Mouse (Mus musculus) liver, embryonic 13.5 days (tissue): Measurements from ENCODE around the gene Cic. TPM values are rescaled to one million over a fixed set of nuclear protein-coding genes. Genes with fewer than 3 reads are reported as not detected.

Experiments
- ATAC-seq: fragments of 200-750 bp; cut with Nextera tagmentation; 2 replicates; pipeline ENCODE4 v1.8.0; 2017; ENCODE audit warnings: low read depth, mild to moderate bottlenecking, moderate number of reproducible peaks, moderate library complexity
- DNase-seq: peaks from one replicate; pipeline ENCODE4 v3.0.0; 2022
- H3K27ac ChIP-seq: fragments of 300-500 bp; sonication (generic); 2 replicates; pipeline ENCODE4 v1.5.1; 2015; ENCODE audit warnings: moderate library complexity, mild to moderate bottlenecking, inconsistent platforms
- H3K27me3 ChIP-seq: fragments of 300-500 bp; sonication (generic); 2 replicates; pipeline ENCODE4 v1.6.1; 2015; ENCODE audit warnings: mild to moderate bottlenecking, inconsistent platforms
- H3K36me3 ChIP-seq: fragments of 300-500 bp; sonication (generic); 2 replicates; pipeline ENCODE4 v1.6.1; 2015; ENCODE audit warnings: mild to moderate bottlenecking, inconsistent platforms
- H3K4me1 ChIP-seq: fragments of 300-500 bp; sonication (generic); replicated peaks from 2 replicates; pipeline ENCODE4 v1.6.1; 2015; ENCODE audit warnings: inconsistent platforms
- H3K4me2 ChIP-seq: fragments of 300-500 bp; sonication (generic); 2 replicates; pipeline ENCODE4 v1.6.1; 2015; ENCODE audit warnings: inconsistent platforms, mild to moderate bottlenecking, moderate library complexity
- H3K4me3 ChIP-seq: fragments of 300-500 bp; sonication (generic); replicated peaks from 2 replicates; pipeline ENCODE4 v1.5.1; 2015; ENCODE audit warnings: mild to moderate bottlenecking, inconsistent platforms
- H3K9ac ChIP-seq: fragments of 300-500 bp; sonication (generic); 2 replicates; pipeline ENCODE4 v1.6.1; 2015; ENCODE audit warnings: mild to moderate bottlenecking, inconsistent platforms
- H3K9me3 ChIP-seq: fragments of 300-500 bp; sonication (generic); replicated peaks from 2 replicates; pipeline ENCODE4 v1.6.1; 2016; ENCODE audit warnings: inconsistent platforms
- WGBS: fragments of 180-500 bp; shearing (Covaris S2); methylation state at CpG from one replicate; pipeline ENCODE4 v1.1.7; 2015; ENCODE audit not compliant: insufficient replicate concordance; 5-methylcytosine and 5-hydroxymethylcytosine counted together
- polyA plus RNA-seq: library from polyadenylated mRNA; unstranded; fragments of >200 nt; fragmentation: Nextera tagmentation; extraction: Ambion mirVana; gene quantifications from 2 replicates; pipeline ENCODE4 v1.2.1, GENCODE M21; 2015

Gene Cic
- polyA plus RNA-seq, 1 experiment from 2014 or later, result 10.4 TPM

GRCm38 (mm10) chr7:25288721-25289120 lies 21.2 kb downstream of the Cic start:
- Histone ChIP-seq H3K36me3 (peaks cover 92% of the 10 kb centered on the region), H3K4me2 (no peak overlapping the region), H3K9ac (no peak overlapping the region), H3K4me1 (peaks cover 21% of the 10 kb centered on the region), H3K27ac (no peak overlapping the region), H3K9me3 (no peaks in the 10 kb centered on the region), H3K4me3 (no peak overlapping the region), H3K27me3 (no peaks in the 10 kb centered on the region)
- DNase-seq (no peak), ATAC-seq (no peak)
- 76% methylated on average over 3 of the region's 3 CpGs for WGBS

GRCm38 (mm10) chr7:25289925-25290324 lies 22.4 kb downstream of the Cic start:
- peaks cover 9% of the 10 kb centered on the region for H3K4me1 ChIP-seq
- ATAC-seq (no peak), DNase-seq (no peak)
- no peak overlapping the region for H3K27ac ChIP-seq
- WGBS, result 96% methylated on average over 3 of the region's 3 CpGs
- no peaks in the 10 kb centered on the region for H3K27me3 ChIP-seq
- no peak overlapping the region for H3K4me2 ChIP-seq
- no peak overlapping the region for H3K4me3 ChIP-seq
- no peak overlapping the region for H3K9ac ChIP-seq
- H3K36me3 ChIP-seq, result peaks cover 99% of the 10 kb centered on the region
- H3K9me3 ChIP-seq, result no peaks in the 10 kb centered on the region

DNA sequence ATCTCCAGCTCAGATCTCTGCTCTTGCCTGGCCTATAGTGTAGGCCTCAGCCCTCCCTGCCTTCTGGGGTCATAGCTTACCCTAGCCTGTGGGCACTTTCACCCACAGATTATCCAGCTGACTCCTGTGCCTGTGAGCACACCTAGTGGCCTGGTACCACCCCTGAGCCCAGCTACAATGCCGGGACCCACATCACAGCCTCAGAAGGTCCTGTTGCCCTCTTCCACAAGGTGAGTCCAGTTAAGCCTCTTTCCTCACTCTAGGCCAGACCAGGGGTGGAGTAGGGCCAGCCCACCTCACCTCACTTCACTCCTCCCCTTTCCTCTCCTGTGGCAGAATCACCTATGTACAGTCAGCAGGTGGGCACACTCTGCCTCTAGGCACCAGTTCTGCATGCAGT lies 23.0 kb downstream of the Cic start:
- Histone ChIP-seq H3K9ac (no peak overlapping the region), H3K9me3 (no peaks in the 10 kb centered on the region), H3K4me1 (peaks cover 5% of the 10 kb centered on the region; the same call in 1 of the 2 replicates), H3K4me2 (no peak overlapping the region), H3K27me3 (no peaks in the 10 kb centered on the region), H3K4me3 (no peak overlapping the region), H3K27ac (no peak overlapping the region), H3K36me3 (peaks cover 96% of the 10 kb centered on the region)
- 80% methylated on average over 1 of the region's 1 CpGs for WGBS
- ATAC-seq (no peak), DNase-seq (no peak)

DNA sequence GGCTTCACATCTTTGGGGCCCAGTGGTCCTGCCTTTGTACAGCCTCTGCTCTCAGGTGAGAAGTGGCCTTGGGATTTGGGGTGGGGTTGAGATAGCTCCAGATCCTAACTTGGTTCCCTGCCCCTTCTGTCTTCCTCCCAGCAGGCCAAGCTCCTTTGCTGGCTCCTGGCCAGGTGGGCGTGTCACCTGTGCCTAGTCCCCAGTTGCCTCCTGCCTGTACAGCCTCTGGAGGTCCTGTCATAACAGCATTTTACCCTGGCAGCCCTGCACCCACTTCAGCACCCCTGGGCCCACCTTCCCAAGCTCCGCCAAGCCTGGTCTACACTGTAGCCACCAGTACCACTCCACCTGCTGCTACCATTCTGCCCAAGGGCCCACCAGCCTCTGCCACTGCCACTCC lies 23.4 kb downstream of the Cic start:
- no peaks in the 10 kb centered on the region for H3K9me3 ChIP-seq
- ATAC-seq, result no peak
- no peak overlapping the region for H3K4me2 ChIP-seq
- H3K9ac ChIP-seq, result no peak overlapping the region
- H3K36me3 ChIP-seq, result peaks cover 91% of the 10 kb centered on the region
- no peak overlapping the region for H3K27ac ChIP-seq
- no peaks in the 10 kb centered on the region for H3K27me3 ChIP-seq
- no peak overlapping the region for H3K4me3 ChIP-seq
- no peak for DNase-seq
- H3K4me1 ChIP-seq, result peaks cover 5% of the 10 kb centered on the region; the same call in 1 of the 2 replicates
- 75% methylated on average over 2 of the region's 2 CpGs for WGBS

- no peak overlapping the region for H3K27ac ChIP-seq
- no peaks in the 10 kb centered on the region for H3K27me3 ChIP-seq
- H3K4me2 ChIP-seq, result no peak overlapping the region
- no peak overlapping the region for H3K9ac ChIP-seq
- WGBS, result 66% methylated on average over 7 of the region's 7 CpGs
- H3K4me3 ChIP-seq, result no peak overlapping the region
- peaks cover 17% of the 10 kb centered on the region for H3K4me1 ChIP-seq
- no peaks in the 10 kb centered on the region for H3K9me3 ChIP-seq
- DNase-seq, result no peak
- H3K36me3 ChIP-seq, result peaks cover 79% of the 10 kb centered on the region
- no peak for ATAC-seq
Measured at GRCm38 (mm10) chr7:25292107-25292506, 24.6 kb downstream of the Cic start.

DNA sequence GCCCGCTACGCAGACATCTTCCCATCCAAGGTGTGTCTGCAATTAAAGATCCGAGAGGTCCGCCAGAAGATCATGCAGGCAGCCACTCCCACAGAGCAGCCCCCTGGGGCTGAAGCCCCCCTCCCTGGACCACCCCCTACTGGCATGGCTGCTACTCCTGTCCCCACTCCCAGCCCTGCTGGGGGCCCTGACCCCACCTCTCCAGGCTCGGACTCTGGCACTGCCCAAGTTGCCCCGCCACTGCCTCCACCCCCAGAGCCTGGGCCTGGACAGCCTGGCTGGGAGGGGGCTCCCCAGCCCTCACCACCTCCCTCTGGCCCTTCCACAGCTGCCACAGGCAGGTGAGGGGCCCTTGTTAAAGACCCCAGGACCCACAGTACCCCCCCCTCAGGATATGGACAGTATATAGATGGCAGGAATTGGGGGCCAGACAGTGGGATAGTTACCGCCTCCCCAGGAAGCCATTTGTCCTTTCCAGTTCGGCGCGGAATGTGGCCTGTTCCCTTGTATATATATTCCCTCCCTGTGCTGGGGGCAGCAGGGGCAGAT lies 25.8 kb downstream of the Cic start:
- Histone ChIP-seq H3K27me3 (no peaks in the 10 kb centered on the region), H3K36me3 (peaks cover 68% of the 10 kb centered on the region), H3K9me3 (no peaks in the 10 kb centered on the region), H3K4me2 (no peak overlapping the region), H3K4me3 (no peak overlapping the region), H3K4me1 (peaks cover 29% of the 10 kb centered on the region), H3K27ac (no peak overlapping the region), H3K9ac (0 out of 2 replicates have a peak overlapping the region, but pooled peaks have one; percentile 10)
- WGBS, result 85% methylated on average over 10 of the region's 10 CpGs
- DNase-seq (no peak), ATAC-seq (no peak)

DNA sequence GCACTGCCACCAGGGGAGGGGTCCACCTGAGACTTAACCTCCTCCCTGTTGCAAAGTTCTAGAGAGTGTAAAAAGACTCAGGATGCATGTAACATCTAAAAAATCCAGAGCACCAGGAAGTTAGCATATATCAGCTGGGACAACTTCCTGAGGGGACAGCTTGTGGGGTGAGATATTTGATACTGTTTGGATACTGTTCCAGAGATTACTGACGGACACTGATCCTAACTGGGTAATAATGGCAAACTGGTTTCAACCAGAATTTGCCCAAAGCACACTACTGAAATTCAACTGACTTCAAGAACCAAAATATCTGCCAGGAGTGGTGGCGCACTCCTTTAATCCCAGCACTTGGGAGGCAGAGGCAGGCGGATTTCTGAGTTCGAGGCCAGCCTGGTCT lies 27.0 kb downstream of the Cic start:
- peaks cover 29% of the 10 kb centered on the region for H3K4me1 ChIP-seq
- no peaks in the 10 kb centered on the region for H3K27me3 ChIP-seq
- H3K9me3 ChIP-seq, result no peaks in the 10 kb centered on the region
- no peak for DNase-seq
- H3K9ac ChIP-seq, result no peak overlapping the region
- ATAC-seq, result no peak
- H3K27ac ChIP-seq, result no peak overlapping the region
- WGBS, result 80% methylated on average over 4 of the region's 4 CpGs
- peaks cover 55% of the 10 kb centered on the region for H3K36me3 ChIP-seq
- H3K4me2 ChIP-seq, result no peak overlapping the region
- no peak overlapping the region for H3K4me3 ChIP-seq

- H3K9ac ChIP-seq, result no peak overlapping the region
- DNase-seq (no peak), ATAC-seq (no peak)
- no peak overlapping the region for H3K4me2 ChIP-seq
- H3K27me3 ChIP-seq, result no peaks in the 10 kb centered on the region
- no peak overlapping the region for H3K27ac ChIP-seq
- no peak overlapping the region for H3K4me3 ChIP-seq
- H3K9me3 ChIP-seq, result no peaks in the 10 kb centered on the region
- H3K36me3 ChIP-seq, result peaks cover 49% of the 10 kb centered on the region
- 78% methylated on average over 12 of the region's 12 CpGs for WGBS
- peaks cover 29% of the 10 kb centered on the region for H3K4me1 ChIP-seq
Measured at GRCm38 (mm10) chr7:25294960-25295722, 27.6 kb downstream of the Cic start.

DNA sequence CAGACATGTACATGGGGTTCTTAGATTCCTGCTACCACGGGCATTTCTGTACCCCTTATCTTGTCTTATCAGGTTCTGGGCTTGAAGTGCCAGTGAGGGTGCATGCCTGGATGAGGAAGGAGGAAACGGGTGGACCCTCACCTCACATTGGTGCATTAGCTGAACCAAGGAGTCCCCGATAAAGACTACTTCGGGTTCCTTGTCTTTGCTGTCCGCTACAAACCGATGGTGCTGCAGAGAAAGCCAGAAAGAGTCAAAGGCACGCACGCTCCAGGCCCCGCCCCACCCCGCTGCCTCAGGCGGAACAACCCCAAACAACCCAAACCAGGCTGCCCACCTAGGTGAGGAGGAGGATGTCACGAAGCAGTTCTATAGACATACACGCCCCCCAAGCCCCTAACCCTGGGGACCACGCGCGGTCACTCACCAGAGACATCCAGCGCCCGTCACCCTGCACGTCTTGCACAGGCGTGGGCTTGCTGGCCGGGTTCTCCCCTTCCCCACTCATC lies 29.5 kb downstream of the Cic start:
- DNase-seq (no peak), ATAC-seq (peak; percentile 29; the same call in 1 of the 2 replicates)
- H3K36me3 ChIP-seq, result peaks cover 30% of the 10 kb centered on the region
- no peaks in the 10 kb centered on the region for H3K9me3 ChIP-seq
- H3K27me3 ChIP-seq, result no peaks in the 10 kb centered on the region
- peak overlapping the region; percentile 77 for H3K9ac ChIP-seq
- H3K4me3 ChIP-seq, result peak overlapping the region; percentile 73
- H3K4me2 ChIP-seq, result peak overlapping the region; percentile 98
- peaks cover 24% of the 10 kb centered on the region for H3K4me1 ChIP-seq
- 1% methylated on average over 21 of the region's 21 CpGs for WGBS
- H3K27ac ChIP-seq, result peak overlapping the region; percentile 67; the same call in 1 of the 2 replicates

- WGBS, result 1% methylated on average over 52 of the region's 52 CpGs
- DNase-seq (peak; percentile 73), ATAC-seq (peak; percentile 81)
- Histone ChIP-seq H3K27me3 (peaks cover 5% of the 10 kb centered on the region), H3K9me3 (no peaks in the 10 kb centered on the region), H3K4me3 (peak within 1 kb of the TSS; percentile 73), H3K36me3 (peaks cover 23% of the 10 kb centered on the region), H3K4me2 (peak within 1 kb of the TSS; percentile 98), H3K27ac (peak within 1 kb of the TSS; percentile 67), H3K9ac (peak within 1 kb of the TSS; percentile 77), H3K4me1 (peaks cover 24% of the 10 kb centered on the region)
Measured at GRCm38 (mm10) chr7:25297454-25298325, 30.2 kb downstream of the Cic start, which contains the start of gene Pafah1b3. TSS of gene Pafah1b3 (minus strand) at chr7:25297986.

DNA sequence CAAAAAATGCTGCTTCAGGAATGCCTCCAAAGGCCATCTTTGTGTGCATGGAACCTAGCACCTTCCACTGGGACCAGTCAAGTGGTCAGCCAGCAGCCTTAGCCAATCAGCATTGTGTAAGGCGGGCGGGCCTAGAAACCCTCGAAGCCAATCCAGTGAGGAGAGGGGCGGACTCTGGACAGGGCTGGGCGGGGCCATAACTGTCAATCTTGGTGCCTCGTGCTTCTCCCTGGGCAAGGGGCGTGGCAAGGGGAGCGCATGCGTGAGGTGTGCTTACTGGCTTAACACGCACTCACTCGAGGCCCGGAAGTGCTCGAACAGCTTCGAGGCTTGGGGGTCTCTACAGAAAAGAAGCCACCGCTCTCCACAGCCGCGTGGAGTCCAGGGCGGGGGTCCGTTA lies 33.6 kb downstream of the Cic start, which contains the start of gene Prr19:
TSS of gene Prr19 (plus strand) at position 349 of the 400 bp plus-strand sequence.
- ATAC-seq, result 0 out of 2 replicates have a peak, but pooled peaks have one; percentile 25
- H3K9ac ChIP-seq, result no peak within 1 kb of the TSS
- no peak within 1 kb of the TSS for H3K4me2 ChIP-seq
- H3K4me3 ChIP-seq, result no peak within 1 kb of the TSS
- H3K36me3 ChIP-seq, result no peaks in the 10 kb centered on the region
- peak; percentile 55 for DNase-seq
- H3K4me1 ChIP-seq, result peaks cover 27% of the 10 kb centered on the region
- H3K27me3 ChIP-seq, result peaks cover 33% of the 10 kb centered on the region
- H3K9me3 ChIP-seq, result no peaks in the 10 kb centered on the region
- 50% methylated on average over 19 of the region's 19 CpGs for WGBS
- no peak within 1 kb of the TSS for H3K27ac ChIP-seq
